Mouse (Mus musculus) kidney, adult 2 months (tissue): ENCODE data around the gene Ankrd54.

Source experiments
- CTCF ChIP-seq: fragments of 200-500 bp; conservative IDR thresholded peaks from 2 replicates; pipeline ENCODE4 v1.5.1; 2011; ENCODE audit warnings: low read depth, mild to moderate bottlenecking, control low read depth, low read length, moderate library complexity, mixed read lengths; ENCODE audit not compliant: insufficient read depth, insufficient read length
- POLR2A ChIP-seq: fragments of 200-500 bp; IDR thresholded peaks from one replicate; pipeline ENCODE4 v1.6.1; 2011; ENCODE audit warnings: low read depth, low read length, control low read depth

DNA sequence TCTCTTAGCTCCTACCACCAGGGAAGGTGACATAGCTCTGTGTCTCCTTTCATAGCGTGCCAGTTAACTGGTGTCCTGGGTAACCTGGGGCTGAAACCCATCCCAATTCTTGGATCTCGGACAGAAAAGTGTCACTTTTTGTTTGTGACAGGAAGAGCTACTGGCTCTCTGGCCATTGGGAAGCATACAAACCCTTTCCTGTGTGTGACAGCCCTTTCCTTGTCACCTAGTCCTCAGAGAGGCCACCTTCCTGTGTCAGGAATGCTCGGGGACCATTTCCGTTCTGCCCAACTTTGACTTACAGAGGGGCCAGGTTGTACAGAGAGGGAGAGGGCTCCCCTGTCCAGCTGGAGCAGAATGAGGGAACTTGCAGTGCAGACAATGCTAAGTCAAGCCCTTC, 36.8 kb upstream of the Ankrd54 start:
- TF ChIP-seq CTCF (no peak), POLR2A (no peak)
